Mouse (Mus musculus) limb, embryonic 14.5 days (tissue): ENCODE data around the gene Cblb. TPM values are rescaled to one million over a fixed set of nuclear protein-coding genes. Genes with fewer than 3 reads are reported as not detected.

Source experiments
- ATAC-seq: fragments of 200-750 bp; cut with Nextera tagmentation; 2 replicates; pipeline ENCODE4 v1.8.0; 2017; ENCODE audit warnings: low read depth, moderate number of reproducible peaks, moderate TSS enrichment; ENCODE audit not compliant: low FRiP score
- DNase-seq: peaks from one replicate; pipeline ENCODE4 v3.0.0-alpha.2; 2015; ENCODE audit warnings: low spot score
- H3K27ac ChIP-seq: fragments of 300-500 bp; sonication (generic); replicated peaks from 2 replicates; pipeline ENCODE4 v1.5.1; 2014; ENCODE audit warnings: low read depth, mild to moderate bottlenecking, low read length, moderate library complexity, mixed read lengths
- H3K27me3 ChIP-seq: fragments of 300-500 bp; sonication (generic); 2 replicates; pipeline ENCODE4 v1.6.1; 2014; ENCODE audit warnings: low read length, mixed read lengths; ENCODE audit not compliant: control insufficient read depth, insufficient read depth
- H3K36me3 ChIP-seq: fragments of 300-500 bp; sonication (generic); 2 replicates; pipeline ENCODE4 v1.6.1; 2014; ENCODE audit warnings: mild to moderate bottlenecking, low read length, moderate library complexity, mixed read lengths; ENCODE audit not compliant: control insufficient read depth, insufficient read depth
- H3K4me1 ChIP-seq: fragments of 300-500 bp; sonication (generic); 2 replicates; pipeline ENCODE4 v1.6.1; 2014; ENCODE audit warnings: antibody characterized with exemption, low read length, mixed read lengths; ENCODE audit not compliant: control insufficient read depth, insufficient read depth
- H3K4me2 ChIP-seq: fragments of 300-500 bp; sonication (generic); replicated peaks from 2 replicates; pipeline ENCODE4 v1.6.1; 2014; ENCODE audit warnings: low read depth, mild to moderate bottlenecking, low read length, moderate library complexity; ENCODE audit not compliant: severe bottlenecking
- H3K4me3 ChIP-seq: fragments of 300-500 bp; sonication (generic); replicated peaks from 2 replicates; pipeline ENCODE4 v1.5.1; 2014; ENCODE audit warnings: low read length
- H3K9ac ChIP-seq: fragments of 300-500 bp; sonication (generic); 2 replicates; pipeline ENCODE4 v1.6.1; 2014; ENCODE audit warnings: mild to moderate bottlenecking, low read depth, low read length, moderate library complexity; ENCODE audit not compliant: severe bottlenecking
- H3K9me3 ChIP-seq: fragments of 300-500 bp; sonication (generic); 2 replicates; pipeline ENCODE4 v1.6.1; 2016; ENCODE audit warnings: low read length; ENCODE audit not compliant: control insufficient read depth
- POLR2A ChIP-seq: fragments of 200-500 bp; IDR thresholded peaks from 2 replicates; pipeline ENCODE4 v1.8.0; 2012; ENCODE audit warnings: inconsistent platforms, mild to moderate bottlenecking, moderate library complexity, borderline replicate concordance; ENCODE audit not compliant: insufficient read depth, insufficient read length; ENCODE audit errors: extremely low read depth
- WGBS: fragments of 180-500 bp; shearing (Covaris S2); extraction: QIAGEN DNeasy Blood & Tissue Kit; methylation state at CpG from one replicate; pipeline ENCODE4 v1.1.7; 2014; 5-methylcytosine and 5-hydroxymethylcytosine counted together
- polyA plus RNA-seq, 2 experiments: library from polyadenylated mRNA; depleted of rRNA in 1 of 2; stranded (reverse) in 1 of 2; unstranded in 1 of 2; fragments of >200 nt; fragmentation: Nextera tagmentation in 1 of 2; extraction: Ambion mirVana in 1 of 2; gene quantifications; 2 replicates each; pipeline versions ENCODE4 v1.2.1 to v1.2.3; 2012 to 2014

The Cblb gene
- polyA plus RNA-seq, 2 experiments = 16.9 to 23.7 TPM

DNA sequence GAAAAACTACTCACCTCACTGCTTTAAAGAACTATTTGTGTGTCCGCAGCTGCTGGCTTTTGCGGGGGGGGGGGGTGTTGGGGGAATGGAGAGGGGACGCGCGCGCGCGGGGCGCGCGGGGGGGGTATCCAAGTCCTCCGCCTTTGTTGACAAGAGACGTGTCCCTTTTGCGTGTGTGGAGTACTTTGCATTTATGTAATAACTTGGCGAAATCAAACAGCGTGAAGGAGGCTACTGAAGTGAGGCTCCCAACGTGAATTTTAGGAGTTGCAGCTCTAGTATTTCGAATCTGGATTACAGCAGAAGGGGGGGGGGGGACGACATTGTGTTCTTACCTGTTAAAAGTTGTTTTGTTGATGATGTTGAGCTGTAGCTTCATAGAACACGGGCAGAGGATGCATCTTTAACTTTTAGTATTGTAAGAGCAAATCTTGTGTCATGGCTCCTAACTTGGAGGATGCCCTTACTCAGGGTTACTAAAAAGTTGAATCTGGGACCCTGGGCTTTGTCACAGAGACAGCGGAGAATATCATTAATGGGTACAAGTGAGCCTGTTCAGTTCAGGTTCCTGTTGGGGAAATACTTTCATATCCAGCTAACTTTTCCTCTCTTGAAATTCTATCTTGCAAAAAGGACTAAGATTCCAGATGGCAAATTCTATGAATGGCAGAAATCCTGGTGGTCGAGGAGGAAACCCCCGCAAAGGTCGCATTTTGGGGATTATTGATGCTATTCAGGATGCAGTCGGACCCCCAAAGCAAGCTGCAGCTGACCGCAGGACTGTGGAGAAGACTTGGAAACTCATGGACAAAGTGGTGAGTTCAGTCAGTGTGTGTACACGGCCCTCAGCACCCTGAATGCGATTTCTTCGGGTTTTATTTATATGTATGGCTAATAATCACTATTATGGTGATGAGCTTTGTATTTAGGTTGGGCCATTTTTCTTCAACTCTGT lies 1.6 kb downstream of the Cblb start:
- TF ChIP-seq POLR2A = no peak
- DNase-seq (no peak), ATAC-seq (no peak)

DNA sequence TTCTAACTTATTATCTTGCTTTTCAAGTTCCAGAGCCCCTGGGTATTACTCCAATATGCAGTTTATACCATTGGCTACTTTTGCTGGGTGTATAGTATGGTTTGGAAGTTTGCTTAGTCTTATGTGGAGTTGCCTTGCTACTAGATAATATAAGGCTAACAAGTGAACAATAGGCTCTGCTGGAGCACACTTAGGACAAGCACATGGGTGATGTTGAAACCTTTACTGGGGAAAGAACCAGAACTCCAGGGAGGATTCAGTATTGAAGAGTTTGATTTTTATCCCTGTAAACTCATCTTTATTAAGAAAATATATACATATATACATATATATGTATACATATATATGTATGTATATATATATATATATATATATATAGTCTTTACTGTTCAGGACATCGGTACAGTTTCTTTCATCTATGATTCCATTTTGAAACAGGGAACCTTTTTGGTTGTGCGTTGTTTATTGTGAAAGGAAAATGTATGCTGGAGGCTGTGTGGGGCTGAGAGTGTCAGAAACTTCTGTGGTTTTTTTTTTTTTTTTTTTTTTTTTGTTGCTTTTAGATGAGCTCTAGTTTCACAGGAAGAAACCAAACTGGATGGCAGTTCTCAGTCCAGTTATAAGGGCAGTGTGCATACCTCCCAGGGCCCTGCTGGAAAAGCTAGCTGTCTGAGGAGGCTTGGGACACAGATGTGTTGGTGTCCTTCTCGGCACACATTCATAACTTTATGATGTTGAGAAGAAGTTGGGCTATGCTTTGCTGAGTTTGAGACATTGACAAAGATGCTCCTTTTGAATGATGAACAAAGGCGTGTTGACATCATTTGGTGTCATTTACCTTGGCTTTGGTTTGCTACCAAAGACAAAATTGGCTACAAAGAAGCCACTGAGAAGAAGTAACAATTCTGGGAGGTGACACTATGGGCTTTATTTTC lies 2.6 kb downstream of the Cblb start:
- ATAC-seq (no peak), DNase-seq (no peak)
- Histone ChIP-seq H3K4me1 (peaks cover 30% of the 10 kb centered on the region), H3K9ac (no peak overlapping the region), H3K36me3 (peaks cover 7% of the 10 kb centered on the region), H3K27ac (no peak overlapping the region), H3K4me2 (peak overlapping the region; percentile 61), H3K4me3 (peak overlapping the region; percentile 89), H3K27me3 (no peaks in the 10 kb centered on the region), H3K9me3 (no peaks in the 10 kb centered on the region)
- 92% methylated on average over 4 of the region's 4 CpGs for WGBS
- no peak for TF ChIP-seq POLR2A

More for the DNA sequence above, 1.6 kb downstream of the Cblb start:
- Histone ChIP-seq H3K36me3 (peaks cover 7% of the 10 kb centered on the region), H3K4me1 (peaks cover 30% of the 10 kb centered on the region), H3K4me2 (peak overlapping the region; percentile 61), H3K27ac (peak overlapping the region; percentile 95), H3K9me3 (no peaks in the 10 kb centered on the region), H3K4me3 (peak overlapping the region; percentile 89), H3K9ac (peak overlapping the region; percentile 94), H3K27me3 (no peaks in the 10 kb centered on the region)
- WGBS = 13% methylated on average over 29 of the region's 29 CpGs

DNA sequence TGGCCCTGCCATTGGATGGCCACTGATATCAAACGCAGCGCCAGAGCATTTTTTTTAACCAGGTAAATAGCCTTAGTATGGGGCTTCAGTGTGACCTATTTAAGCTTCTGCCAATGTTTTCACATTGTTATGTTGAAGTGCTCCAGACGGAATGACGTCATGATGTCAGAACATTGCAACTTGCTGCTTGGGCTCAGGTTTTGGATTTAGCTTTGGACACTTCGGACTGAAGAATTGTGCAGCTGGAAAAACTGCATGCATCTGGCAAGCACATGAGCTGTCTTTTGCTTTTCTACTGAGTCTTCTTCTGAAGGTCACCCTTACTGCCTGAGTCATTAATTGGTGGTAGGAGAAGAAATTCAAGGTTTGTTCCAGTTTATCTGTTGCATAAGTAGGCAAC lies 3.3 kb downstream of the Cblb start:
- Histone ChIP-seq H3K36me3 (peaks cover 7% of the 10 kb centered on the region), H3K9me3 (no peaks in the 10 kb centered on the region), H3K4me3 (no peak overlapping the region), H3K27ac (no peak overlapping the region), H3K4me2 (peak overlapping the region; percentile 25; the same call in 1 of the 2 replicates), H3K4me1 (peaks cover 30% of the 10 kb centered on the region), H3K27me3 (no peaks in the 10 kb centered on the region), H3K9ac (no peak overlapping the region)
- DNase-seq = no peak
- no peak for TF ChIP-seq POLR2A
- no peak for ATAC-seq
- WGBS = 79% methylated on average over 5 of the region's 5 CpGs

DNA sequence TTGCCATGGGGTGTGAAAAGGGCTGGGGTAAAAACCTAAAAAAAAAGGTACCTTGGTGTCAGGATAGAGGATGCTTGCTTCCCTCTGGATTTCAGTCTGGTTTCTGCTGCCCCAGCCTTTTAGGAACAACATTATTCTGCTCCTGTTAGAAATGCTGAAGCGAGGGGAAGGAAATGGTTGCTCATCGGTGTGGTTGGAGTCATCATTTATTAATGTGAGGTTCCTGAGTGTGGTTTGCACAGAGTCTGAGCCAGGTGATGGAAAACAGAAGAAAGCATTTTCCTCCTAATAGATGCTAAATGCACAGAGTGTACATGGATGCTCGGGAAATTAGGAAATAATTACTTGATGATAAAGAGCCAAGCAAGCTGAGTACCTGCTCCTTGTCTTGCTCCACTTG lies 5.3 kb downstream of the Cblb start:
- Histone ChIP-seq H3K9me3 (no peaks in the 10 kb centered on the region), H3K9ac (no peak overlapping the region), H3K27me3 (no peaks in the 10 kb centered on the region), H3K27ac (no peak overlapping the region), H3K36me3 (peaks cover 7% of the 10 kb centered on the region), H3K4me2 (no peak overlapping the region), H3K4me3 (no peak overlapping the region), H3K4me1 (peaks cover 28% of the 10 kb centered on the region)
- 77% methylated on average over 3 of the region's 3 CpGs for WGBS
- TF ChIP-seq POLR2A = no peak
- DNase-seq (no peak), ATAC-seq (no peak)

DNA sequence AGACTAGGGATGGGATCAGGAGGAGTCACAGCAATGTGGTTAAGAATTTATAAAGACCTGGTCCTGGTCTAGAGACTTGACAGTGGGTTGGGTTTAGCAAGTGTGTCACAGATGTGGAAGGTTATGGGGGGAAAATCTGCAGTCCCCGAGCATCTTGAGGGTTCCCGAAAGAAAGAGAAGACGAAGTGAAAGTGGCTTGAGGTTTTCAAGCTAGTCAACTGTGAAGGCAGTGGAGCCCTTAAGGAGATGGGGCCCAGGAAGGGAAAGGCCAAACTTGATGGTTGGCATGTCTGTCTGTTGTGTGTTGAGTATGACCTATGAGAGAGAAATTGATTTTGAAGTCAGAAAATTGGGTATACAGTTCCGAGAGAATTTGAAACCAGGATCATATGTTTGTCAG lies 7.3 kb downstream of the Cblb start:
- 92% methylated on average over 4 of the region's 4 CpGs for WGBS
- peaks cover 7% of the 10 kb centered on the region for H3K36me3 ChIP-seq
- no peak for DNase-seq

More for the DNA sequence above, 7.3 kb downstream of the Cblb start:
- no peak overlapping the region for H3K27ac ChIP-seq
- no peak for TF ChIP-seq POLR2A
- no peak overlapping the region for H3K4me3 ChIP-seq
- H3K4me1 ChIP-seq = peaks cover 31% of the 10 kb centered on the region
- no peak for ATAC-seq
- no peak overlapping the region for H3K4me2 ChIP-seq
- no peak overlapping the region for H3K9ac ChIP-seq
- no peaks in the 10 kb centered on the region for H3K9me3 ChIP-seq
- no peaks in the 10 kb centered on the region for H3K27me3 ChIP-seq
